Mouse (Mus musculus) lung, embryonic 15.5 days (tissue): Measurements from ENCODE around the gene Rnft2. TPM values are rescaled to one million over a fixed set of nuclear protein-coding genes. Genes with fewer than 3 reads are reported as not detected.

Source experiments
- ATAC-seq: fragments of 200-750 bp; cut with Nextera tagmentation; 2 replicates; pipeline ENCODE4 v1.8.0; 2017; ENCODE audit warnings: moderate number of reproducible peaks, borderline replicate concordance; ENCODE audit not compliant: low FRiP score, low TSS enrichment; ENCODE audit errors: extremely low read depth
- H3K27ac ChIP-seq: fragments of 300-500 bp; sonication (generic); 2 replicates; pipeline ENCODE4 v1.5.1; 2015; ENCODE audit warnings: moderate library complexity, mild to moderate bottlenecking, inconsistent platforms
- H3K27me3 ChIP-seq: fragments of 300-500 bp; sonication (generic); 2 replicates; pipeline ENCODE4 v1.6.1; 2015; ENCODE audit warnings: inconsistent platforms
- H3K36me3 ChIP-seq: fragments of 300-500 bp; sonication (generic); 2 replicates; pipeline ENCODE4 v1.6.1; 2015; ENCODE audit warnings: inconsistent platforms
- H3K4me1 ChIP-seq: fragments of 300-500 bp; sonication (generic); 2 replicates; pipeline ENCODE4 v1.6.1; 2015; ENCODE audit warnings: inconsistent platforms
- H3K4me2 ChIP-seq: fragments of 300-500 bp; sonication (generic); 2 replicates; pipeline ENCODE4 v1.6.1; 2015; ENCODE audit warnings: inconsistent platforms, mild to moderate bottlenecking, moderate library complexity
- H3K4me3 ChIP-seq: fragments of 300-500 bp; sonication (generic); 2 replicates; pipeline ENCODE4 v1.5.1; 2015; ENCODE audit warnings: mild to moderate bottlenecking, inconsistent platforms
- H3K9ac ChIP-seq: fragments of 300-500 bp; sonication (generic); 2 replicates; pipeline ENCODE4 v1.6.1; 2015; ENCODE audit warnings: inconsistent platforms
- H3K9me3 ChIP-seq: fragments of 300-500 bp; sonication (generic); 2 replicates; pipeline ENCODE4 v1.6.1; 2016; ENCODE audit warnings: inconsistent platforms
- WGBS: fragments of 180-500 bp; shearing (Covaris S2); methylation state at CpG from one replicate; pipeline ENCODE4 v1.1.7; 2015; 5-methylcytosine and 5-hydroxymethylcytosine counted together
- polyA plus RNA-seq: library from polyadenylated mRNA; unstranded; fragments of >200 nt; fragmentation: Nextera tagmentation; extraction: Ambion mirVana; gene quantifications from 2 replicates; pipeline ENCODE4 v1.2.1, GENCODE M21; 2015

Gene Rnft2
- polyA plus RNA-seq, 1 experiment from 2014 or later, result 2.6 TPM

- H3K9ac ChIP-seq, result peak overlapping the region; percentile 70
- H3K27me3 ChIP-seq, result no peaks in the 10 kb centered on the region
- H3K27ac ChIP-seq, result peak overlapping the region; percentile 73
- H3K4me3 ChIP-seq, result peak overlapping the region; percentile 76
- H3K4me1 ChIP-seq, result peaks cover 12% of the 10 kb centered on the region
- H3K4me2 ChIP-seq, result peak overlapping the region; percentile 80
- peak; percentile 6; the same call in 1 of the 2 replicates for ATAC-seq
- H3K36me3 ChIP-seq, result 0 out of 2 replicates have a peak, but pooled peaks cover 4% of the 10 kb centered on the region
- H3K9me3 ChIP-seq, result no peaks in the 10 kb centered on the region
- WGBS, result 5% methylated on average over 15 of the region's 15 CpGs
Observed at GRCm38 (mm10) chr5:118245606-118246308, 841 bp upstream of the Rnft2 start.

GRCm38 (mm10) chr5:118239671-118240070 lies 5.2 kb downstream of the Rnft2 start:
- Histone ChIP-seq H3K36me3 (no peaks in the 10 kb centered on the region; the same call in 1 of the 2 replicates), H3K4me2 (no peak overlapping the region), H3K9me3 (no peaks in the 10 kb centered on the region), H3K4me1 (peaks cover 5% of the 10 kb centered on the region; the same call in 1 of the 2 replicates), H3K27me3 (no peaks in the 10 kb centered on the region), H3K4me3 (no peak overlapping the region), H3K27ac (no peak overlapping the region), H3K9ac (no peak overlapping the region)
- 83% methylated on average over 12 of the region's 12 CpGs for WGBS
- ATAC-seq, result no peak

- ATAC-seq, result no peak
- Histone ChIP-seq H3K4me1 (no peaks in the 10 kb centered on the region), H3K4me3 (no peak overlapping the region), H3K36me3 (no peaks in the 10 kb centered on the region; the same call in 1 of the 2 replicates), H3K9ac (no peak overlapping the region), H3K9me3 (no peaks in the 10 kb centered on the region), H3K27me3 (no peaks in the 10 kb centered on the region), H3K4me2 (no peak overlapping the region), H3K27ac (no peak overlapping the region)
- 74% methylated on average over 12 of the region's 12 CpGs for WGBS
Observed at GRCm38 (mm10) chr5:118236891-118237290, 8.0 kb downstream of the Rnft2 start.

- no peak overlapping the region for H3K27ac ChIP-seq
- H3K4me3 ChIP-seq, result no peak overlapping the region
- no peaks in the 10 kb centered on the region for H3K9me3 ChIP-seq
- no peak overlapping the region for H3K4me2 ChIP-seq
- no peaks in the 10 kb centered on the region for H3K36me3 ChIP-seq
- no peaks in the 10 kb centered on the region for H3K4me1 ChIP-seq
- 81% methylated on average over 13 of the region's 13 CpGs for WGBS
- no peak overlapping the region for H3K9ac ChIP-seq
- H3K27me3 ChIP-seq, result no peaks in the 10 kb centered on the region
- no peak for ATAC-seq
Observed at GRCm38 (mm10) chr5:118230071-118230611, 14.8 kb downstream of the Rnft2 start.

- no peak overlapping the region for H3K4me2 ChIP-seq
- no peaks in the 10 kb centered on the region for H3K4me1 ChIP-seq
- no peaks in the 10 kb centered on the region for H3K36me3 ChIP-seq
- H3K27me3 ChIP-seq, result no peaks in the 10 kb centered on the region
- no peak for ATAC-seq
- no peaks in the 10 kb centered on the region for H3K9me3 ChIP-seq
- no peak overlapping the region for H3K4me3 ChIP-seq
- 28% methylated on average over 9 of the region's 9 CpGs for WGBS
- no peak overlapping the region for H3K9ac ChIP-seq
- H3K27ac ChIP-seq, result no peak overlapping the region
Observed at GRCm38 (mm10) chr5:118223142-118223757, 21.7 kb downstream of the Rnft2 start.

- Histone ChIP-seq H3K4me2 (no peak overlapping the region), H3K27me3 (peaks cover 4% of the 10 kb centered on the region; the same call in 1 of the 2 replicates), H3K36me3 (no peaks in the 10 kb centered on the region), H3K27ac (no peak overlapping the region), H3K9ac (no peak overlapping the region), H3K4me3 (no peak overlapping the region), H3K4me1 (peaks cover 11% of the 10 kb centered on the region), H3K9me3 (no peaks in the 10 kb centered on the region)
- WGBS, result 50% methylated on average over 6 of the region's 6 CpGs
- ATAC-seq, result no peak
Observed at GRCm38 (mm10) chr5:118217410-118217809, 27.5 kb downstream of the Rnft2 start.

- peak; percentile 75; the same call in 1 of the 2 replicates for ATAC-seq
Observed at GRCm38 (mm10) chr5:118214418-118215154, 30.3 kb downstream of the Rnft2 start.

GRCm38 (mm10) chr5:118214012-118214411 lies 30.9 kb downstream of the Rnft2 start:
- H3K4me3 ChIP-seq, result peak overlapping the region; percentile 35
- ATAC-seq, result no peak
- H3K9ac ChIP-seq, result no peak overlapping the region
- H3K9me3 ChIP-seq, result no peaks in the 10 kb centered on the region
- H3K27me3 ChIP-seq, result peaks cover 6% of the 10 kb centered on the region; the same call in 1 of the 2 replicates
- WGBS, result 25% methylated on average over 5 of the region's 5 CpGs
- no peaks in the 10 kb centered on the region for H3K36me3 ChIP-seq
- no peak overlapping the region for H3K27ac ChIP-seq
- H3K4me1 ChIP-seq, result peaks cover 11% of the 10 kb centered on the region
- peak overlapping the region; percentile 63 for H3K4me2 ChIP-seq

More at GRCm38 (mm10) chr5:118214418-118215154, 30.3 kb downstream of the Rnft2 start:
- Histone ChIP-seq H3K4me1 (peaks cover 11% of the 10 kb centered on the region), H3K27me3 (peaks cover 6% of the 10 kb centered on the region; the same call in 1 of the 2 replicates), H3K9me3 (no peaks in the 10 kb centered on the region), H3K9ac (peak overlapping the region; percentile 23; the same call in 1 of the 2 replicates), H3K4me3 (peak overlapping the region; percentile 35), H3K36me3 (no peaks in the 10 kb centered on the region), H3K4me2 (peak overlapping the region; percentile 63), H3K27ac (no peak overlapping the region)
- WGBS, result 5% methylated on average over 24 of the region's 24 CpGs

- H3K27ac ChIP-seq, result no peak overlapping the region
- H3K4me2 ChIP-seq, result no peak overlapping the region
- H3K27me3 ChIP-seq, result no peaks in the 10 kb centered on the region
- H3K4me1 ChIP-seq, result no peaks in the 10 kb centered on the region
- no peak overlapping the region for H3K4me3 ChIP-seq
- no peak overlapping the region for H3K9ac ChIP-seq
- no peak for ATAC-seq
- H3K36me3 ChIP-seq, result no peaks in the 10 kb centered on the region
- H3K9me3 ChIP-seq, result no peaks in the 10 kb centered on the region
- WGBS, result 75% methylated on average over 8 of the region's 8 CpGs
Observed at GRCm38 (mm10) chr5:118205852-118206251, 39.1 kb downstream of the Rnft2 start.

- H3K9me3 ChIP-seq, result no peaks in the 10 kb centered on the region
- no peaks in the 10 kb centered on the region for H3K4me1 ChIP-seq
- H3K27ac ChIP-seq, result no peak overlapping the region
- ATAC-seq, result no peak
- no peak overlapping the region for H3K4me3 ChIP-seq
- 52% methylated on average over 16 of the region's 16 CpGs for WGBS
- H3K36me3 ChIP-seq, result no peaks in the 10 kb centered on the region
- H3K9ac ChIP-seq, result no peak overlapping the region
- H3K4me2 ChIP-seq, result no peak overlapping the region
- no peaks in the 10 kb centered on the region for H3K27me3 ChIP-seq
Observed at GRCm38 (mm10) chr5:118204675-118205440, 40.1 kb downstream of the Rnft2 start.

GRCm38 (mm10) chr5:118199670-118200069 lies 45.2 kb downstream of the Rnft2 start:
- Histone ChIP-seq H3K9ac (no peak overlapping the region), H3K27me3 (no peaks in the 10 kb centered on the region), H3K4me2 (no peak overlapping the region), H3K4me3 (no peak overlapping the region), H3K4me1 (no peaks in the 10 kb centered on the region), H3K27ac (no peak overlapping the region), H3K36me3 (no peaks in the 10 kb centered on the region), H3K9me3 (no peaks in the 10 kb centered on the region)
- WGBS, result 62% methylated on average over 5 of the region's 5 CpGs
- ATAC-seq, result no peak
